Mouse (Mus musculus) olfactory bulb, adult 2 months (tissue): ENCODE data around the gene Zkscan6.

ENCODE experiments used
- CTCF ChIP-seq: fragments of 200-500 bp; IDR thresholded peaks from 2 replicates; pipeline ENCODE4 v1.5.1; 2012; ENCODE audit warnings: low read depth, mild to moderate bottlenecking, low read length, moderate library complexity; ENCODE audit not compliant: insufficient read depth
- POLR2A ChIP-seq: fragments of 200-500 bp; IDR thresholded peaks from 2 replicates; pipeline ENCODE4 v1.6.1; 2012; ENCODE audit warnings: mild to moderate bottlenecking, low read depth, low read length, moderate library complexity; ENCODE audit not compliant: insufficient read depth

DNA sequence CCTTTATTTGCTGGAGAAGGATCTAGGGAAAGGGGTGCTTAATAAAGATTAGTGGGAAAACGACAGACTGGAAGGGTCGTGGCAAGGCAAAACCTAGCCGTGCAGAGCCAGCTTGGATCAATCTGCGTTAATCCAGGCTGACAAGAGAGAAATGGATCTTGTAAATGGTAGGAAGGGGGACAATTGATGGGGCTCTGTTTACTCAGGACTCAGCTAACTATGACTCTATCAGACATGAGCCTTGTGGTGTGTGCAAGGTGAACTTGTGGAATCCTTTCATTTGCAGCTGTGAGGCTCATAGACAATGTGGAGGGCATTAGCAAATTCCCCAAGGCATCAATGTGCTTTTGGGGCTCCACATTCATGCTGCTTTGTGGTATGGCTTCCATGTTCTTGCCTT, 54.5 kb downstream of the Zkscan6 start:
- TF ChIP-seq POLR2A (no peak), CTCF (no peak)
